Mouse (Mus musculus): ENCODE results near the gene Peg12.
A peak's percentile ranks its signal among the peaks of the same experiment; 100 is the strongest.

The Peg12 gene

DNA sequence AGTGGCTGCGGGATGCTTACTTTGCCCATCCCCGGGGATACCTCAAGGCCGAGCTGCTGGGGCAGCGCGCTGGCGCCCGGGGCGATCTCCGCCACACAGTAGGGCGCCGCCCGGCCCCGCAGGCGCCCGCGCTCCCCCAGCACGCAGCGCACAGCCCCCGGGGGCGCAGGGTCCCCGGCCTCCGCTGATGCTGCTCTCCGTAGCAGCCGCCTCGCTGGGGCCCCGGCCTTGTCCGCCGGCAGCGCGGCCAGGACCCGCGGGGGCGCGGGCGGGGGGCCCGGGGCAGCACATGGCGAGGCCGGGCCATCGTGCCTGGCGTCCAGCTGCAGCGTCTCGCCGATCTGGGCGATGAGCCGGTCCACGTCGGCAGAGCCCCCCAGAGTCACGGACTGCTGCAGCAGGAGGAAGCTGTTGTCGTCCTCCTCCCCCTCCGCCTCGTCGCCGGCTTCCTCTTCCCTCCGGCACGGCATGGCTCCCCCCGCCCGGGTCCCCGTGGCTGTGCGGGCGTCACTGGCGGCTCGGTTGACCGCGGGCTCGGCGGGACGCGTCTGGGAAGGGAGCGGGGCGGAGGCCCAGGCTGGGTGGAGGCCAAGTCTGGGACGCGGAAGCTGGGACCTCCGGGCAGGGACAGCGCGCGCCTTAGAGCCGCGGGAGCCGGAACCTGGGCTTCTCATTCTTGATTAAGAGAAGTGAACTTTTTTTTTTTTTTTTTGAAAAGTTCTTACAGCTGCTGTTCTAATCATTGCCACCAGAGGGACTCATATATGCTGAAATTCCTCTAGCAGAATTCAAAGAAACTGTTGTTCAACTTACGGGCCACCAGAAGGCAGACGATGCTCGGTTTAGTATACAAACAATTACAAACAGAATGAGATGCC, at the start of gene Peg12:
Gene Peg12 (minus strand): TSS at position 633 of the 878 bp plus-strand sequence.
- peak; percentile 48 for DNase-seq (ENCODE audit: low spot score)

DNA sequence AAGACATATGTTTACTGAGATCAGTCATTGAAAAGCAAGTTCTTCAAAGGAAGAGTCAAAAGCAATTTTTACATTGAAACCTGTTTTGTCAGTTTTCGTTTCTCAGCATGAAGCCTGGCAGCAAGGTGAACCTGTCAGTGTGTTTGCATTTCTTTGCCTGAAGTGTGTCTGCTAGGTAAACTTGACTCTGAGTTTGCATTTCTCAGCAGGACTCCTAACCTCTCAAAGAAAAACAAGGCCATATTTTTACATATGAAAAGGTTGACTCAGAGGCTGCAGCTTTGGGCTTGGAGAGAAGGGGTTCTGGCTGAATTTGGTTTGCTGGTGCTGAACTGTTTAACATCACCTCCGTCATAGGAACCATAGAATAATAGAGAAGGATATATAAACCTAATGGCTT, 21.8 kb upstream of the Peg12 start:
- DNase-seq (ENCODE audit: low spot score) = no peak

DNA sequence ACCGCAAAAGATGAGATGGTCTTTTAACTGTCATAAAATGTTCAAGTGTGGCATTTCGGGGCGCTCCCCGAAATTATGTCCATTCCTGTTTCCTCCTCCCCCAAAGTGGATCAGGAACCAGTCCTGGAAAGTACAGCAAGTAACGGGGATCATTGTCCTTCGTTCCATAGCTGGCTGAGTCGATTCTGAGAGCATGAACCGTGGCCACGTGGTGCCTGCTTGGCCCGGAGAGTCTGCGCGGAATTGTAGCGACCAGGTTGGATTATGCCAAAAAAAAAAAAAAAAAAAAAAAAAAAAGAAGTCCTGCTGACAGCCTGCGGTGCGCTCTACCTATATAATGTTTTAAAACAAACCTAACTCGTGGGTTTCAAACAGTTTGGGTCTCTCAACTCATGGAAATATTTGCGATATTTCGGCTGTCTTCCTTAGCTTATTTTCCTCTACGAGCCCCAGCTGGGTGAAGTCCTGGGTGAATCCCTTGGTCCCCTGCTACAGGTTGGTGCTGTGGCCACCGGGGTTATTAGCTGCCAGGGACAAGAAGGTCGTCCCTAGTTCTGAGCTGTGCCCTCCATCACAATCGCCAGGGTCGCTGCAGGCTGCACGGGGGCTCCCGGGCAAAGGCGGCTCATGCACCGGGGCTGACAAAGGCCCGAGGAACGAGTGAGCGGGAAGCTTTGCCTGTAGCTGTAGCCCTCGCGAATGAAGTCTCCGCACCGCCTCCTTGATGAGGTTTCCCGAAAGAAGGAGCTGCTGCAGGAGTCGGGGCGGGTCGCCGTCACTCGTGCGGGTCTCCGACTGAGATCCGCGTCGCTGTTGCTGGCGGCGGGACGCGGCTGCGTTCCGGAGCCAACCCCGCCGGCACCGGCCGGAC, 1.1 kb downstream of the Peg12 start:
- peak; percentile 11 for DNase-seq (ENCODE audit: low spot score)

DNA sequence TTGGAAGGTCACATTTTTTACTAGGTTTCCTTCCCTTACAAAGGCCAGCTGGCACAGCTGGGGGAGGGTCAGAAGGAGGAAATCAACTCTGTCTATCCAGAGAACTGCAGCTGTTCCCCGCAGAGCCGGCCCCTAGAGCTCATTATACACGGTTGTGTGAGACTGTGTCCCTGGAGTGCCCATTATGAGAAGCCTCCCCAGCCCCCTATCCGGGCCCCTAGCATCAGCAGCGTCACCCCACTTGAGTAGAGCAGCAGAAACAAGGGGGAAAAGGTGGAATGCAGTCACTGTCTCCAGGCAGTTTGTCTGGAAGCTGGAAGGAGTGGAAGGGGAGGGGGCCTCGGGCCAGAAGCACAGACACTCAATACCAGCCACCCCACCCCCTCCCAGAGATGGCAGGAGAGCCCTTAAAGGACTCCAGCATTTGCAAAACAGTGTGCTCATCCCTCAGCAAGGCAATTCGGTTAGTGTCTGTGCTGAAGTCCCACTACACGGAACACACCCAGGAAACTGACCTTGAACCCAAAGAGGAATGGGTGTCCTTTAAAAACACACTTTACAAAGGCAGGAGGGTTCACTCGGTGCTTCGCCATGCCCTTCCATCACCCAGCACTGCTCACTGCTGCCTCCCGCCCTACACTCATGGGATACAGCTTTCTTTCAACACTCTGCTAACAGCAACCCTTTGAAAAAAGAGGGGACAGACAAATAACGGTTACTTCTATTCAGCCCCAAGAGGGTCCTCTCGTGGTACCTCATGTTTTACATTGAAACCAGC, 1.9 kb downstream of the Peg12 start:
- no peak for DNase-seq (ENCODE audit: low spot score)

DNA sequence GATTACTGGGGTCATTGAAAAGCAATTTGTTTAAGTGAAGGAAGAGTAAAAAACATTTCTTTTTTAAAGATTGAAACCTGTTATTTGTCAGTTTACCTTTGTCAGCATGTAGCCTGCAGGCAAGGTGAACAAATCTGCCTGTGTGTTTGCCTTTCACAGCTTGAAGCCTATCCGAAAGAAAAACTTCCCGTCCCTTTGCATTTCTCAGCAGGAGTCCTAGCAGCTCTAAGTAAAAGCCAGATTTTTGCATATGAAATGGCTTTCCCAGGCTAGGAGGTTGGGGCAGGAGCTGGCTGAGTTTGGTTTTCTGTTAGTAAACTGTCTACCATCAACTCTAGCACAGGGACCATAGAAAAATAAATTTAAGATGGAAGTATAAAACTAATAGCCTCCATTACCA, 12.0 kb downstream of the Peg12 start:
- no peak for DNase-seq (ENCODE audit: low spot score)

DNA sequence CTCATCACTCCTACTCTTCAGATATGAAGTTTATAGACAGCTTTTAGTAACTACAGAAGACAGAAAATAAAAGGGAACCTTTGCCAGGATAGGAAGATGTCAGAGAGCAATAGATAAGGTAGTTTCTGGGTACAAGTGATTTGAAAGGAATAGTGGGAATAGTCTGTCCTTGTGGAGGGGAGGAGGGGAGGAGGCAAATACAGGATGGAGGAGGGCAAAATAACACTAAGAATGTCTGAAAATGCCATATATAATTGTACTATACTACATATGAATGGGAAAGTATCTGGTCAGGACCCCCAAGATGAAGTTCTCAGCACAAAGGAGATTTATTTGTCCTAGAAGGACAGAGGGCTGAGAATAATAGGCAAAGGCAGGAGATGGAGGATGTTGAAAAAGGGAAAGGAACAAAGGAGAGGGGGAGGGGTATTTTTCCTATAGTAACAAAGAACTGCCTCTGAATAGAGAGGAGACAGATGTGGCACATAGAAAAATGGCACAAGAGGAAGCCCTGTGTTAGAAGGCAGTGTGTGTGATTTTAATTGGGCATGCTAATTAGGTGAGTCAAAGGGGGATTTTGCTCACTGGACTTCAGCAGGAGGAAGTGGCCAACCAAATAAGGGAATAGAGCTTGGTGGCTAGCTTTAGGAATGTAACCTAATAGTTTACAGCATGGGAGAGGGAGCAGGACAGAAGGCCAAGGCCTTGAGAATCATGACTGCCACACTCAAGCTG, 18.7 kb downstream of the Peg12 start:
- DNase-seq (ENCODE audit: low spot score) = no peak

DNA sequence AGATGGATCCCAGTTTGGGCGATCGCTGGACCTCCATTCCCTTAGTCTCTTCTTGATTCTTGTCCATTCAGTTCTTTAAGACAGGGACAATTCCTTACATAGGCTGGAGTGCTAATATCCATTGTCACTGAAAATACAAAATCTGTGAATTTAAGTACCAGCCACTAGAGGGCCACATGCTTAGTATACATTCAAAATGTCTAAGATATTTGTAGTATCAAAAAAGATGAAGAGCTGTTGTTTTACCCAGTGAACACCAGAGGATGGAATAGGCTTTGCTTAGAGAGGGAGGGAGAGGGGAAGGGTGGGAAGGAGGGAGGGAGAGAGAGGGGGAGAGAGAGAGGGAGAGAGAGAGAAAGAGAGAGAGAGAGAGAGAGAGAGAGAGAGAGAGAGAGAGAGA, 27.9 kb downstream of the Peg12 start:
- DNase-seq (ENCODE audit: low spot score) = no peak

DNA sequence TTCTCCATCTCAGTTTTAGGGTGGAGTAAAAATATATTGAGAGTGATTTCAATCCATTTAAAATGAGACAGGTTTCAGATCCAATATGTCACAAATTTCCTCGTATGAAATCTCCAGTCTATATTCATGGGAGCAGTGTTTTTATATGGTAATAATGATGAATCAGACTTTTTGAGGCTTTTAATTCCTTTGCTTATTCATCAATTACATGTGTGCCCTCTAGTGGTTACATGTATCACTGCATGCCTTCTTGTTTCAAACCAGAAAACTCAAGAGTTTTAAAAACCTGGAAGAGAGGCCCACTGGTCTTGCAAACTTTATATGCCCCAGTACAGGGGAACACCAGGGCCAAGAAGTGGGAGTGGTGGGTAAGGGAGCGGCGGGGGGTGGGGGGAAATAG, 31.1 kb downstream of the Peg12 start:
- no peak for DNase-seq (ENCODE audit: low spot score)

DNA sequence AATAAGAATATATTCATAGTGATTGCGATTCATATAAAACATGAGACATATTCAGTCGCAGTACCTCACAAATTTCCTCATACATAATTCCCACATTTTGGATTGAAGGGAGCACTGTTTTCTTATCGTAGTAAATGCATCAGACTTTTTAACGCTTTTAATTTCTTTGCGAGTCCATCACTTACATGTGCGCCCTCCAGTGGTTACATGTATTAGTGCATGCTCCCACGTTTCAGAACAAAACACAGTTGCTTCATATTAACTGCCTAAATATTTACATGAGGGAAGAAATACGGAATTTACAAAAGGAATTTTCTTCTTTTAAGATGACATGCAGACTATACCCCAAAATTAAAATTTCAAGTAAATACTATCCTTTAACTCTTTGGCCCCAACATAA, 36.0 kb downstream of the Peg12 start:
- no peak for DNase-seq (ENCODE audit: low spot score)

DNA sequence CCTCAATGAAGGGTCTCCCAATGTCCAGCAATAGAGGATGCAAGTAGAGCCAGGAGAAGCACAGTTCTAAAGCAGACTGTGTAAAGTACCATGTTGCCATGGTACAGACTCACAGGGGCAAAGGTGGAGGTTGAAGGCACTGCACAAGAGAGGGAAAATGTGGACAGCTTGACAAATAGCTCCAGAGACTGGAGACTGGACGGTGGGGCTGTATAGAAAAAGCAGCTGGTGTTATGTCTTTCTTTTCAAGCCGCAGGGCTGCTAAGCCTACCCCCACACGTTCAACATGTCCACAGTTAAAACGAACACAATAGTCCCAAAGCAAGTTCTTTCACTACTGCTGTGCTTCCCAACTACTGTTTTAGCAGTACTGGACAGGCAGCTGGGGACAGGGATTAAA, 41.1 kb downstream of the Peg12 start:
- DNase-seq (ENCODE audit: low spot score) = no peak

DNA sequence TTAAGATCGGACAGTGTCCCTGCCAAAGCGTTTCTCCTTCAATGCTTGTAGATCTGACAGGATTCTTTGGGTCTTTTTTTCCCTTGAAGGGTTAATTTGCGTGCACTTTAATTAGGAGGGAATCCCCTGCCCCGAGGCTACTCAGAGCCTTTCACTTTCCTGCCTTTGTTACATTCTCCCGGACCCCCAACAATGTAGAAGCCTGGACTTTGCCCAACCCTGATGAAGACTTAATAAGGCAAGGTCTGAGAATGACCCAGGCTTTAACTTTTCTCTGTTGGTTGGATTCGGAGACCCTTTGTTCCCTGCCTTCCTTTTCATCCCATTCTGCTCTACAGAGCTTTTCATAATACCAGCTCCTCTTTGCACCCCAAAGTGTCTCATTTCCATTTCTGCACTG, 43.7 kb downstream of the Peg12 start:
- peak; percentile 12 for DNase-seq (ENCODE audit: low spot score)

DNA sequence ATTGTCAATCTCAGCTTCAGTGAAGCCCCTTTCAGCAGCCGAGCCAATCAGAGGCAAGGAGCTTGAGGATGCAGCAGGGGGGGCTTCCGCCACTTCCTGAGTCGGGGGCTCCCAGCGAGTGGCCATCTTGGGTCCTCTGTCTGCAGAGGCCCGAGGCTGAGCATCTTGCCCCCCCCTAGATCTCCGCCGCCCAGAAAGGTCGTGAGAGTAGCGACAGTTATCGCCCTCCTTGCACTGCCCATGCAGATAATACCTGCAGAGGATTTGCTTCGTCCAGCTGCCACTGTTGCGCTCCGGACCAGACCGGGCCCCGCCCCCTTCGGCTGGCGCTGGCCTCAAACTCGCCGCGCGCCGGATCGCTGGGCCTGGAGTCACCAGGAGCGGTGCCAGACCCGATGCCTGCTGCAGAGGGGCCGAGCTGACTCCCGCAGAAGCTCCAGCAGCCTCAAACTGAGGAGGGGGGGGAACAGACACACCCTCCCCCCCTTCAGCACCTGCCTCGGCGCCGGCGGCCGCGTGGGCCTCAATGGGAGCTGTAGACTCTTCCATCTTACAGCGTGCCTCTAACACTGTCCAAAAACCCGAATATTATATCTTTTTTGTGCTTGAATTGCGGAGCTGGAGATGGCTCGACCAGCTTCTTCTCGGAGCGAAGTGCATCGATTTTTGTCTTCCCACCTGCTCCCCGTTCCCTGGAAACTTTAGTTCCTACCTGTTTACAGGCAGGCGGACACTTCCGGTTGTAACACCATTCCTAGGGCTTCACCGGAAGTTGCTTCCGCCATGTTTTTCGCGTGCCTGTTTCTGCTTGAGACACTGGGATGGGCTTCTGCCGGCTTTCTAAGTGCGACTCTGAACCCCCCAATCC, 44.6 kb downstream of the Peg12 start, which contains the start of gene Mkrn3:
Gene Mkrn3 (minus strand): TSS at position 647 of the 868 bp plus-strand sequence.
- peak; percentile 89 for DNase-seq (ENCODE audit: low spot score)

DNA sequence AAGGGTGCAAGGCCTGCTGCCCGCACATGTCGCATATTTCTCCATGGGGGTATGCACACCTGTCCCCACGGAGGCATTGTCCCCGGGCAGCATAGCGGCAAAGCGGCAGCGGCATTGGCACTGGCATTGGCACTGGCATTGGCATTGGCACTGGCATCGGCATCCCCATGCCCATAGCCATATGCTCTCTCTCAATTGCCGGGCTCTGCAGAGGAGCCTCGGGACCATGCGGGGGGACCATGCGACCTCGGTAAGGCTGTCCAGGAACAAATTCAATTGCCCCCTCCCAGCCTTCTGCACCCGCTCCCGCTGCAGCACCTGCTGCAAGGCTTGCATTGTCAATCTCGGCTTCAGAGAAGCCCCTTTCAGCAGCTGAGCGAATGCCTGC, 45.2 kb downstream of the Peg12 start:
- no peak for DNase-seq (ENCODE audit: low spot score)

DNA sequence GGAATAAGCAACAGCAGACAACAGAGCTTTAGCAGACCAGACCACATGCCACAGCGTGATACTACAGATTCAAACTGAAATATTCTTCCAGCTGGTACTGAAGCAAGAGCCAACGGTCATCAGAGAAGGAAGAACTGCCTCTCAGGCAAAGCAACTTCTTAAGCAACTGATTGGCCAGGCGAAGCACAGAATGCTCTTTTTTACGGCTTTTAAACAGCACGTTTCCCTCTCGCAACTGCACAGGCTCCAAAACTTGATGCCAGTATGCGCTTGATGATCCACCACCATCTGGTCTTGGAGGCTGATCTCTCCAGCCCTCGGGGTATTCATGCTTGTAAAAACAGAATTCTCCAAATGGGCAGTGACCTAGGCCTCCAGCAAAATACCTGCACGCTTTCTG, 46.0 kb downstream of the Peg12 start:
- no peak for DNase-seq (ENCODE audit: low spot score)

DNA sequence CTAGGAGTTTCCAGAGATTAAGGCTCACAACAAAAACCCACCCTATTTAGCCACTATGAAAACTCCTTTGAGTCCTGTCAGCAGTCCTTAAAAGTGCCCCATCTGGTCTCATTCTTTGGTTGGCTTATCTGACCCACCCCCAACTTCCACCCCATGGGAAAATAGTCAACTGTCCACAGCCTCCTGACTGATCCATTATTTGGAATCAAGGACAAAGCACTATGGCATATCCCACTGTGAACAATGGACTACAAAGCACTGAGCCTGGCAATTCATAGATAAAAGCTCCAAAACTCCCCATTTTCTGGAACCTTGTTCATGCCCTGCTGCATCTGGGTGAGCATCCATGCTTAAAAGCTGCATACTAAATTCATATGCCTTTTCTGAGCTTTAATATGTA, 48.1 kb downstream of the Peg12 start:
- DNase-seq (ENCODE audit: low spot score) = no peak

DNA sequence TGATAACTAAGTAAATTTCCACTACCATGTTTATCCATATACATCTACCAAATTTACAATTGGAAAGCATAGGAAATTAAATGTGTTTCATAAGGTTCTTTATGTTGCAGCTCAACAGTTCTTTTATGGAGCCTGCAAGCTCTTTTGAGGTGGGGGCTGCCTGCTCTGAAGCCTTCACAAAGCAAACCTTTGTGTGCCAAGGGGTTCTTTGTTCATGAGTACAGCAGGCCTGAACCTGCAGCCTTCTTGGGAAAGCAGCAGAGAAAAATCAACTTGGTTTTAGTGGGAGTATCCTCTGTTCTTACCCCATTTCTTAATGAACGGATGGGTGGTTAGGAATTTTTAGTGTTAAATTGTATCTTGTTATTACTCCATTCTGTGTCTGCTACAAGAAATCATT, 49.1 kb downstream of the Peg12 start:
- DNase-seq (ENCODE audit: low spot score) = no peak

All from testis, postnatal 14 days (tissue).